Mouse (Mus musculus) forebrain, embryonic 12.5 days (tissue): ENCODE measurements around the gene Klhl32. TPM values are rescaled to one million over a fixed set of nuclear protein-coding genes. Genes with fewer than 3 reads are reported as not detected.

Experiments
- ATAC-seq: fragments of 200-750 bp; cut with Nextera tagmentation; 2 replicates; pipeline ENCODE4 v1.8.0; 2017; ENCODE audit warnings: moderate TSS enrichment; ENCODE audit not compliant: low FRiP score
- H3K27ac ChIP-seq: fragments of 300-500 bp; sonication (generic); 2 replicates; pipeline ENCODE4 v1.5.1; 2016; ENCODE audit warnings: mild to moderate bottlenecking
- H3K27me3 ChIP-seq: fragments of 300-500 bp; sonication (generic); 2 replicates; pipeline ENCODE4 v1.6.1; 2016; ENCODE audit warnings: mild to moderate bottlenecking
- H3K36me3 ChIP-seq: fragments of 300-500 bp; sonication (generic); replicated peaks from 2 replicates; pipeline ENCODE4 v1.6.1; 2016; ENCODE audit warnings: mild to moderate bottlenecking
- H3K4me1 ChIP-seq: fragments of 300-500 bp; sonication (generic); 2 replicates; pipeline ENCODE4 v1.6.1; 2016
- H3K4me2 ChIP-seq: fragments of 300-500 bp; sonication (generic); 2 replicates; pipeline ENCODE4 v1.6.1; 2016; ENCODE audit warnings: mild to moderate bottlenecking, moderate library complexity
- H3K4me3 ChIP-seq: fragments of 300-500 bp; sonication (generic); replicated peaks from 2 replicates; pipeline ENCODE4 v1.5.1; 2016; ENCODE audit warnings: mild to moderate bottlenecking
- H3K9ac ChIP-seq: fragments of 300-500 bp; sonication (generic); 2 replicates; pipeline ENCODE4 v1.6.1; 2016; ENCODE audit warnings: mild to moderate bottlenecking
- H3K9me3 ChIP-seq: fragments of 300-500 bp; sonication (generic); 2 replicates; pipeline ENCODE4 v1.6.1; 2016
- WGBS: fragments of 180-500 bp; shearing (Covaris S2); methylation state at CpG from one replicate; pipeline ENCODE4 v1.1.7; 2016; 5-methylcytosine and 5-hydroxymethylcytosine counted together
- polyA plus RNA-seq: library from polyadenylated mRNA; unstranded; fragments of >200 nt; fragmentation: Nextera tagmentation; extraction: Ambion mirVana; gene quantifications from 2 replicates; pipeline ENCODE4 v1.2.1, GENCODE M21; 2016

Gene Klhl32
- polyA plus RNA-seq, 1 experiment from 2014 or later, result 10.5 TPM

DNA sequence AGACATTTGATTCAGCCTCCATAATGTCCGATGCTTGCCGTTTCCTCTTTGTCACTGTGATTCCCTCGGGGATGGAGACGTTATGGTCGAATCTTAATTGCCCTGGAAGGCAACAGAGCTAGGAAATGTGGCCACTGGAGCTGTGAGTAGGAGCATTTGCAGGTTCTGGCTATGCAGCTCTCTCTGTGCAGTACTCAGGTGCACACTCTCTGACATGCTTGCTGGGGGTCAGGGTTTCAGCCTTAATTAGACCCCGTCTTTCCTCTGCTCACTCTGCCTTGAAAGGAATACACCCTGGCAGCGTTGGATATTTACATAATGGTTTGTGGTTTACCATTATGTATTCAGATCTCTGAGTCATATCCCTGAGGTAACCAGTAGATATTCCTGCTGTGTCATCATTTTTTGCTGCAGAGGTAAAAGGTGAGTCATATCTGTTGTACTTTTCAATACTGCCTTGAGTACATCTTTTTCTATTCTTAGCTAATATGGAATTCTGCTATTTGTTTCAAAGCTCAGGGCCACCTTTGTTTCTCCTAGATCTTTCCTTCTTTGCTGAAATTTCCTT is 281.9 kb downstream of the Klhl32 start:
- Histone ChIP-seq H3K4me3 (no peak overlapping the region), H3K27me3 (no peaks in the 10 kb centered on the region), H3K4me2 (no peak overlapping the region), H3K27ac (no peak overlapping the region), H3K4me1 (peaks cover 3% of the 10 kb centered on the region; the same call in 1 of the 2 replicates), H3K9ac (no peak overlapping the region), H3K9me3 (no peaks in the 10 kb centered on the region), H3K36me3 (no peaks in the 10 kb centered on the region)
- 83% methylated on average over 7 of the region's 7 CpGs for WGBS
- no peak for ATAC-seq

DNA sequence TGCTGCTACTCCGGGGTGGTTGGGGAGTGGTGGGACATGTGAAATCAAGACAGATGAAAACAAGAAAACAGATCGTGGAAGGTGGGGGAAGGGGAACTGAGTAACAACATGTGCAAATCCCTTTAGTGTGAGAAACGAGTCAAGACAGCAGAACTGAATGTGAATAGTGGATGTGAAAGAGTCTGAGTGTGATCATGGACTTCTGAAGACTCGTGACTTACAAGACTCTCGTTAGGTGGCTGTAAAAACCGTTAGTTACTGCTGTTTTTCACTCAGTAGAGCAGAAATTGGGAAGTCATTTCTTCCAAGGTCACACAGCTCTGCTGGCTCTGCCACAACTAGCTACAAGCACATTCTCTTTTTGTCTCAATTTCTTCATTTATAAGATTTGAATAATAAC is 282.9 kb downstream of the Klhl32 start:
- Histone ChIP-seq H3K27me3 (no peaks in the 10 kb centered on the region), H3K27ac (no peak overlapping the region), H3K36me3 (no peaks in the 10 kb centered on the region), H3K9me3 (no peaks in the 10 kb centered on the region), H3K4me1 (peaks cover 3% of the 10 kb centered on the region; the same call in 1 of the 2 replicates), H3K9ac (no peak overlapping the region), H3K4me3 (no peak overlapping the region), H3K4me2 (no peak overlapping the region)
- 51% methylated on average over 6 of the region's 6 CpGs for WGBS
- no peak for ATAC-seq

Other genes with a start within 250 kb of the Klhl32 start
- gene Ndufaf4, start 47.0 kb upstream of the Klhl32 start, polyA plus RNA-seq, result 59.8 and 65.6 TPM in 2 replicates
- gene Gpr63, start 115.3 kb upstream of the Klhl32 start, polyA plus RNA-seq, result 2.3 and 2.6 TPM in 2 replicates